Mouse (Mus musculus) C2C12 (cell line): ENCODE data around the gene Cenpu.

ENCODE experiments used
- CEBPB ChIP-seq: IDR thresholded peaks from one replicate; pipeline ENCODE4 v1.6.1; 2011; ENCODE audit warnings: low read depth, mild to moderate bottlenecking, control low read depth, moderate library complexity
- CTCF ChIP-seq: IDR thresholded peaks from one replicate; pipeline ENCODE4 v1.5.1; 2011; ENCODE audit not compliant: control insufficient read depth, insufficient read depth, insufficient read length
- MAX ChIP-seq: IDR thresholded peaks from one replicate; pipeline ENCODE4 v1.6.1; 2011; ENCODE audit warnings: mild to moderate bottlenecking, control low read depth
- MYOD1 ChIP-seq: IDR thresholded peaks from one replicate; pipeline ENCODE4 v1.6.1; 2011; ENCODE audit warnings: low read depth; ENCODE audit not compliant: control insufficient read depth, insufficient read length

DNA sequence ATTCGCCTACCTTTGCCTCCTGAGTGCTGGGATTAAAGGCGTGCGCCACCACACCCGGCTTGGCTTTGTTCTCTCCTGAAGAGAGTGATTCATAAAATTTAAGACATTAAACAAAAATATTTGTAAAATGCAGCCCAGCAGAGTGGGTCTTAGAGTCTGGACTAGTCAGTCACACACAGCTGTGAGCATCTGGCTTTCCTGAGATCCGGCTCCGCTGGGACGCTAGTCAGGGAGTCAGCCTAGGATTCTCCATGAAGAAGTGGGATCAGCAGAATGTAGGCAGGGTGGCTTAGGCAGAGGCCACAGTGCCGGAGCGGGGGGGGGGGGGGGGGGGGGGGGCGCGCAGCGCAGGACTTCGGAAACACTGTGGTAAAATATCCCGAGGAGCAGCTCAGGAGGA is 18.8 kb downstream of the Cenpu start:
- TF ChIP-seq CTCF, result no peak
- no peak for TF ChIP-seq MAX
- no peak for TF ChIP-seq MYOD1
- TF ChIP-seq CEBPB, result no peak
